In genomic region chr16:34120801-34121201, GRCm38 (mm10) we compare ENCODE assay signal across 10 mouse cellular contexts.
A peak's percentile ranks its signal among the peaks of the same experiment; 100 is the strongest.
DNase-seq lines count a peak whose midpoint lies in the region; ATAC-seq lines count a peak whose summit lies in the region.
"Had no signal": no experiment of that assay in that cellular context is flagged by ENCODE, and none has a peak within 500 bp of the region (broad histone marks: within the 10 kb centered on the region; RNA-seq: fewer than 3 reads in every experiment).

No protein-coding gene starts in this region.

- H3K4me2 ChIP-seq in hindbrain, embryonic 11.5 days (replicated peaks; ENCODE audit: low read depth, low read length) = no peak overlapping the region

- ATAC-seq in hindbrain, embryonic 11.5 days (ENCODE audit: low FRiP score) = no peak
- ATAC-seq: hindbrain, embryonic 16.5 days had no signal

- WGBS in hindbrain, embryonic 11.5 days = 72% methylated on average over 9 of the region's 9 CpGs

- H3K27ac ChIP-seq in hindbrain, embryonic 11.5 days (ENCODE audit: low read depth, low read length) = no peak overlapping the region
- H3K27ac ChIP-seq: midbrain, embryonic 10.5 days had no signal

- no peaks in the 10 kb centered on the region for H3K9me3 ChIP-seq in hindbrain, embryonic 11.5 days (ENCODE audit: control insufficient read depth, low read length)
- H3K9me3 ChIP-seq: midbrain, embryonic 10.5 days had no signal

- H3K27me3 ChIP-seq in hindbrain, embryonic 11.5 days (ENCODE audit: control insufficient read depth, insufficient read depth, low read length) = no peaks in the 10 kb centered on the region

- no peaks in the 10 kb centered on the region for H3K36me3 ChIP-seq in hindbrain, embryonic 11.5 days (ENCODE audit: control insufficient read depth, insufficient read depth, low read length)
- H3K36me3 ChIP-seq: midbrain, embryonic 10.5 days had no signal

- H3K4me3 ChIP-seq in hindbrain, embryonic 11.5 days (ENCODE audit: low read depth, low read length) = no peak overlapping the region
- H3K4me3 ChIP-seq: midbrain, embryonic 10.5 days had no signal

- peak; percentile 79 for DNase-seq in 416B (ENCODE audit: low read depth)
- peak; percentile 54 for DNase-seq in CD4-positive, CD25-positive, alpha-beta regulatory T cell, adult 2 months (ENCODE audit: low read depth, low spot score)
- peak; percentile 67 to 82 for DNase-seq in frontal cortex, adult 2 months (ENCODE audit: extremely low spot score in 1 of 2, low spot score in 1 of 2)
- peak; percentile 72 to 80 for DNase-seq in right cerebral cortex, adult 2 months (ENCODE audit: low spot score in 2 of 2)
- DNase-seq in hindbrain, embryonic 11.5 days (ENCODE audit: low spot score) = no peak
- DNase-seq in adrenal gland, postnatal 36 days = no peak
- DNase-seq in ovary, adult 18-20 months (ENCODE audit: low spot score) = no peak
- DNase-seq: cerebellum, postnatal 10 days had no signal

- no peaks in the 10 kb centered on the region for H3K4me1 ChIP-seq in hindbrain, embryonic 11.5 days (replicated peaks; ENCODE audit: control insufficient read depth, insufficient read depth, low read length)

- H3K9ac ChIP-seq in hindbrain, embryonic 11.5 days (ENCODE audit: low read depth, low read length) = no peak overlapping the region

Comparison
In these comparisons a context has a peak if more than half of its experiments do, and no peak if none do; other contexts are left out.
1. DNase-seq: peak in 416B (single experiment), CD4-positive, CD25-positive, alpha-beta regulatory T cell, adult 2 months (single experiment), frontal cortex, adult 2 months (2 of 2) and right cerebral cortex, adult 2 months (2 of 2); none in hindbrain, embryonic 11.5 days (single experiment), adrenal gland, postnatal 36 days (0 of 2) and ovary, adult 18-20 months (single experiment).